Mouse (Mus musculus): ENCODE data around the gene Tnfrsf14.

The Tnfrsf14 gene

GRCm38 (mm10) chr4:154914252-154914651 lies 14.1 kb downstream of the Tnfrsf14 start:
- DNase-seq = no peak

DNA sequence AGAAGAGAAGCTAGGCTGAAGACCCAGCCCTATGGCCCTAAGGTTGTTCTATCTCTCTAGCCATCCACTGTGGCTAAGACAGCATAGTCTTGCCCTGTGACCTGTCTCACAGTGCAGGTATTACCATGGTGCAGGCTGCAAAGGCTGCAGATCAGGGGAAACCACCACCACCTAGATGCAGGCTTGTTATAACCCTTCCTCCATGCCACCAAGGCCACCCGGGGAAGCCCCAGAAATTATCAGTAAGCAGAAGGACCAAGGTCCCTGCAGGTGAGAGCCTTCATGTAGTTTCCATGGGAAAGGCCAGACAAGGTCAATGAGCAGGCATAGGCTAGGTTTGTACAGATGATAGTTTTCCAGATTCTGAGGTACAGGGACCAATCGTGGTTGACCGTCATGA lies 14.5 kb downstream of the Tnfrsf14 start:
- DNase-seq = no peak

- no peak for DNase-seq
Measured at GRCm38 (mm10) chr4:154911644-154912043, 16.7 kb downstream of the Tnfrsf14 start.

- DNase-seq = no peak
Measured at GRCm38 (mm10) chr4:154910606-154911522, 17.5 kb downstream of the Tnfrsf14 start.

DNA sequence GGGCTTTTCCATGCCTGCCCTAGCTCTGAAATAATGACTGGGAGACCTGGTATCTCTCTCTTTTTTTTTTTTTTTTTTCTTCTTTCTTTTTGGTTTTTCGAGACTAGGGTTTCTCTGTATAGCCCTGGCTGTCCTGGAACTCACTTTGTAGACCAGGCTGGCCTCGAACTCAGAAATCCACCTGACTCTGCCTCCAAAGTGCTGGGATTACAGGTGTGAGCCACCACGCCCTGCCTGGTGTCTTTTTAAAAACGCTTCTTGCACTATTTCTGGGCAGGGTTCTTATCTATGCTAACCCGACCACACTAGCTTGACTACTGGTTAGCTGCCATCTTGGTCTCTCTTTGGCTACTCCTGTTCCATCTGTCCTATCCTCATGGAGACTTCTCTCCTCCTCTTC lies 19.9 kb downstream of the Tnfrsf14 start:
- DNase-seq = no peak

DNA sequence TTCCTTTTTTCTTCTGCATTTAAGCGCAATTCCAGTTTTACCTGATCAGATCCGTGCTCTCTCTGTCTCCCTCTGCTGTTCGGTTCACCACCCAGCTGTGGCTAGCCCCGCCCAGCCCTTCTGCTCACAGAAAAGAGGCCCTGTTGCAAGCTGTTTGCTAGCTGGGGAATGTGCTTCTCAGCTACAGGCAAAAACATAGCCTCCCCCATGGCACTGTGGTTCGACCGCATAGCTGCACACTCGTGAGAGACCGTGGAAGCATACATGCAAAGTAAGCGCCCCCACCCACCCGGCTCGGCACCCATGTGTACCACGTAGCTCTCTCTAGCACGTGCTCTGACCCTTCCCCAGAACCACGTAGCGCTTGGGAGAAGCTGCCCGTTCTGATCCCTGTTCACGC lies 20.5 kb downstream of the Tnfrsf14 start:
- peak; percentile 77 for DNase-seq

DNA sequence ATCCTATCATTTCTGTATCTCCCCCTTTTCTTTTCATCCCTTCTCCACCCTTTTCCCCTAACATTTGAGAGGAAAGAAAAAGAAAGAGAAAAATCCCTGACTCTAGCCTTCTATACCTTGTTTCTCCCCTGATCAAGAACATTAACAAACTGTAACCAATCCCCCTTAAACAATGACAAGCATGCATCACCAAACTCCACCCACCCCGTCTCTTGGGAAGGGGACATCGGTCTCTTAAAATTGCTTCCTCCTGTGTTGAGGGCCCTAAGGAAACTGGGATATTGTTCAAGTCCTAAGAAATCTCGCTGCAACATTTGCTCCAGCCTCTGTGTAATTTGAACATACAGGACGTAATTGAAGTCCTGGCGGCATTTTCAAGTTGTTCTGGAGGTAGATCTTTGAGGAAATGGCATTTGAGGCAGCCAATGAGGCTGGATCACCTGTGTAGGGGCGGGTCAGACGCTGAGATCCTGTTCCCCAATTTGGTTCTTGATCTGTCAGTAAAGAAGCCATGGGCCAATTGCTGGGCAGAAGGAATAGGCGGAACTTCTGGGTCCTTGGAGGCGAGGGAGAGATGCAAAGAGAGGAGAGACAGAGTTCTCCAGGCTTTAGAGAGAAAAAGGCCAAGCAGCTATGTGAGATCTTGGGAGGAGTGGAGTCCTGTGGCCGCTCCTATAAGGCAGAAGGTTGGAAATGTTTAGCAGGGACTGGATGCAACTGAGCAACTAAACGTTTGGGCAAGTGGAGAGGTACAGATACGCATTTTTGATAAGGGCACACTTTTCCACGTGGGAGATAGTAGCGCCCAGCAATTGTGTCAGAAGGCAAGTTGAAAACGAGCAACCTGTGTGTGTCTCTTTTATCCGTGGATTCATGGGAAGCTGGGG lies 23.9 kb downstream of the Tnfrsf14 start:
- DNase-seq = peak; percentile 95

DNA sequence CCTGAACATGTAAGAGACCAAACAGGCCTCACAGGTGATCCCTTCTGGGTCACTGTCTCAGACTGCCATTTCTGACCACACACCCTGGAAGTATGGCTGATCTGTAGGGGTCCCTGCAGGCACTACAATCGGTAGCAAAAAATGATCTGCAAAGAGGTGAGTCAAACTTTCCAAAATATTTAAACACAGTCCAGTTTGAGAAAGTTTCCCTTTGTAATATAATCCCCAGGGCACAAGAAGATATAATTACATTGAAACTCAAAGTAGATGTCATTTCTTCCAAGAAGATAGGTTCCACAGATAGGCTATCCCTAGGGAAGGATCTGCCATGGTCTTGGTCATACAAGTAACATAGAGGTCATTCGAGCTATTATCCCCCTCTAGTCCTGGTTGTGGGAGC lies 26.0 kb downstream of the Tnfrsf14 start:
- no peak for DNase-seq

- DNase-seq = peak; percentile 81
Measured at GRCm38 (mm10) chr4:154898506-154899446, 29.6 kb downstream of the Tnfrsf14 start, which contains the start of gene Fam213b. TSS of gene Fam213b (minus strand) at chr4:154899135.

- peak; percentile 18 for DNase-seq
Measured at GRCm38 (mm10) chr4:154897676-154898465, 30.5 kb downstream of the Tnfrsf14 start.

DNA sequence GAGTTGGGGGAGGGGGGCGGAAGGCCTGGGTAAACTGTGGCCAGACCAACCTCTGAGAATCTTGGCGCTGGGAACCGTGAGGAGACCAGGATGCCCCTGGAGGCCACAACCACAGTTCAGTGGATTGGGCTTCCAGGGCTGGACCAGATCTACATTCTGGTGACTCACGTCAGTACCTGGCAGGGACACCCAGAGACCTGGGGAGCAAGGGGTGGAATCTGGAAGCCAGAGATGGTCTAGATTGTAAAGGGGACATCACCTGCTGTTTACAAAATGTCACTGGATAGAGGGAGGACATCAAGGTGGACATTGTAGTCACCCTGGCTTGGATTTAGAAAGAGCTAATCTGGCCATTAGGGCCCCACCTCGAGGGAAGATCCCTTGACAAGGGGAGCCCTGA lies 32.8 kb downstream of the Tnfrsf14 start:
- DNase-seq = no peak

- DNase-seq = no peak
Measured at GRCm38 (mm10) chr4:154890887-154891286, 37.5 kb downstream of the Tnfrsf14 start.

GRCm38 (mm10) chr4:154887593-154888250 lies 40.6 kb downstream of the Tnfrsf14 start:
- no peak for DNase-seq

DNA sequence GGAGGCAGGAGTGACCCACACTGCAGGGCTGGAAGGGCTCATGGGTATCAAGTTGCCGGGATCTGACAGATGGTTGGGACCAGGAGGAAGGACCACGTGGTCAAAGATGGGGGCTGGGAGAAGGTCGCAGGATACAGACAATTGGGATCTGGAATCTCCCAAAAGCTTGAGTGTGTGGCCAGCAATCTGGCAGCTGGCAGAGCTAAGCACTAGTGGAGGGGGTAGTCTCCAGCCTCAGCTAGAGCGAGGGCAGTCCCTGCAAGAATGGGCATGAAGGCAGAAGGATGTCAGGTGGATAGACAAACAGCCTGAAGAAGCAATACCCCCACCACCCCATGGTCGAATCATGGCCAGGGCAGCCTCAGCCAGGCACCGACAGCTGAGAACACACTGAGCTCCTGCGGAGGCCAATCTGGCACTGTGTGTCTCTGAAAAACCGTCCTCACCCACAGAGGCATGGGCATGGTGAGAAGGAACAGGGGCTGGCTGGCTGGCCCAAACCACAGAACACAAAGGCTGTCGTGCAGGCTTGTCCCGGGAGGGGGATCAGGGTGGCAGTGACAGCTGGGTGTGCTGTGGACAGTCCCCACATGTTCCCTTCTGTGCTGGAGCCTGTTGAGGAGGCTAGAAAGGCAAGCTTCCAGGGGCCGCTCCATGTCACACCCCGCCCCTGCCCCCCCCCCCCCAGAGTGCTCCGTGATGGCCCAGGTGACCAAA lies 41.3 kb downstream of the Tnfrsf14 start:
- DNase-seq = no peak

DNA sequence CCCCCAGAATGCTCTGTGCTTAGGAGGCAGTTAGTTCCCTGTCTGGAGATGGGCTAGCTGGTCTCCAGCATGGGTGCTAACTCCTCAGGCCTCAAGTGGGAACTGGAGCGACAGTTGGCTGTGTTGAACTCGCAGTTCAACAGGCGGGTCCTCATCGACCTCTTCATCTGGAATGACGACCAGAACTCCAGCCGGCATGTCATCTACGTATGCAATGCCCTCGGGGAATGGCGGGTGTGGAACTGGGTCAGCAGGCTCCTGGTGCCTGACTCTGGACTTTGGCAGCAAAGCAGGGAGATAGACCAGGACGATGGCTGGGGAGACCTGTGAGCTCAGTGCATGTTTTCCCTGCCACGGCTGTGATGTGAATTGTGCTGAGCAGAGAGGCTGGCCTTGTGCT lies 42.9 kb downstream of the Tnfrsf14 start:
- DNase-seq = no peak

GRCm38 (mm10) chr4:154882014-154882659 lies 46.2 kb downstream of the Tnfrsf14 start:
- no peak for DNase-seq

DNA sequence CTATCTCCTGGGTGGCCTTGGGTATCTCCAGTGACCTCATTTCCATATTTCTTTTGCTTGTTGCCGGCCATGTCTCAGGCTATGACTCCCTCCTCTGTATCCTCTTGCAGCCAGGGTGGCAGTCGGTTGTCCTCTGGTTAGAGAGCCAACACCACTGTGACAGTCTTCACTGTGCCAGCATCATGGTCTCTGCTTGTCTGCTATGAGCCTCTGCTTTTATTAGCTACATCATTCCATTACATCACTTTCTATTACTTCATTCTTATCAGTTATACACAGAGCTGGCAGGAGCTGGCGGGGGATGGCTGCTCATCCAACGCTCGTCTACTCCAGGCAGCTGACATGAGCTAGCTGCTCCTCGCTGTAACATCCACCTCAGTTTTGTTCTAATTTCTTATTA lies 47.6 kb downstream of the Tnfrsf14 start:
- DNase-seq = no peak

DNA sequence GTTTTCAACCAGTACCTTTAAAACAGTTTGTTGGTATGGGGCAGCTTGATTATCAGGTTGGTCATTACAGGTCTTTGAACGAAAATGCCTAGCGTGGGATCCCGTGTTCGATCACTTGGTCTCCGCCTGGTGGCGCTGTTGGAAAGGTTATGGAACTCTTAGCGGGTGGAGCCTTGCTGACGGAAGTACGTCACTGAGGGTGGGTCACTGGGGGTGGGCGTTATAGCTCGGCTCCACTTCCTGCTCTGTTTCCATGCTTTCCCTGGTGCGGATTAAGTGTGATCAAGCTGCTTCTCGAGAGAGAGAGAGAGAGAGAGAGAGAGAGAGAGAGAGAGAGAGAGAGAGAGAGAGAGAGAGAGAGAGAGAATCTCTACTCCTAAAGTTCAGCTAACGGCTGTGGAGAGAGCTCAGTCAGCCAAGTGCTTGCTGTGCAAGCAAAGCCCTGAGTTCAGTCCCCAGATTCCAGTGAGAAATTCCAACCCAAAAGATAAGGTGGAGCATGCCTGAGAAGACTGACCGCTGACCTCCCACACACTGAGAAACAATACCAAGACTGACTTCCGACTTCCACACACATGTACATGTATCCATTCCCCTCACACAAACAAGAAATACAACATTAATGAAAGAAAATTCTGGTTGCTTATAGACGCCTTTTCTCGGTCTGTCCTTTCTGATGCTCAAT lies 50.4 kb downstream of the Tnfrsf14 start:
- DNase-seq = peak; percentile 89

DNA sequence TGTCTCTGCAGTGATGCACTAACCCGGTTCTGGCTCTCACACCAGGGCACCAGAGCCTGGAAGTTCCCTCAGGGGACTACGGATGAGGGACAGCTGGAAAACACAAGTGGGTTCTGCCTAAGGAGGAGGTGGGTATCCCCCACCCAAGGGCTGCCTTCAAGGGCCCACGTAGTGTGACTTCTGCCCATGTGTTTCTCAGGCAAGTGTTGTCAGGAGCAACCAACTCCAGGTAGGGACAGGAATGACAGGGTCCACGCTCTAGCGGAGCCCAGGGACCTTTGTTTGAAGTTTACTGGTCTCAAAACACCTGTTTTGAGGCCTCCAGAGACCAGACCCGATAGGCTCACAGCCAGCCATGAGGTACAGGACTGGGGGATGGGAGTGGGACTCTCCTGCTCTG lies 55.2 kb downstream of the Tnfrsf14 start:
- no peak for DNase-seq

Measured in kidney, adult 9 months (tissue).